Mouse (Mus musculus) duodenum, adult 2 months (tissue): Measurements from ENCODE around the gene Olfr1218. TPM values are rescaled to one million over a fixed set of nuclear protein-coding genes. Genes with fewer than 3 reads are reported as not detected.

Experiments
- polyA plus RNA-seq: library from polyadenylated mRNA; depleted of rRNA; stranded (reverse); fragments of >200 nt; gene quantifications from 2 replicates; pipeline ENCODE4 v1.2.3, GENCODE M21; 2012; ENCODE audit warnings: low replicate concordance; rRNA removed

The Olfr1218 gene
- not detected in 2 replicates for polyA plus RNA-seq

DNA sequence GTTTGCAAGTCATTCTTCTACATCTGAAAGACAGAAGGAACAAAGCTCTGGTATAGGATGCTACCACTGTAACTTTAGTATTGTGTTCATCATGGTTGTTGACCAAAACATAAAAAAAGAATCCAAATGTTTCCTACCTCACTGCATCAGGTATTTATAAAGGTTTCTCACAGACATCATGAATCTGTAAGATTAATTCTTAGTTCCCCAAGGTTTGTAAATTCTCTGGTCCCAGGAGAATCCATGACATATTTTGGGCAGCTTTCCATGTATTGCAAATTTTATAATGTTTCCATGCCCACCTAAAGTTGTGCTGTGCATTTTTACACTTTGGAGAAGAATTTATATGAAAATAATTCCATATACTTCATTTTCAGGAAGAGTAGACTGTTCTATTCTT lies at the start of gene Olfr1218:
Gene Olfr1218 (minus strand): TSS at position 101 of the 400 bp plus-strand sequence.

DNA sequence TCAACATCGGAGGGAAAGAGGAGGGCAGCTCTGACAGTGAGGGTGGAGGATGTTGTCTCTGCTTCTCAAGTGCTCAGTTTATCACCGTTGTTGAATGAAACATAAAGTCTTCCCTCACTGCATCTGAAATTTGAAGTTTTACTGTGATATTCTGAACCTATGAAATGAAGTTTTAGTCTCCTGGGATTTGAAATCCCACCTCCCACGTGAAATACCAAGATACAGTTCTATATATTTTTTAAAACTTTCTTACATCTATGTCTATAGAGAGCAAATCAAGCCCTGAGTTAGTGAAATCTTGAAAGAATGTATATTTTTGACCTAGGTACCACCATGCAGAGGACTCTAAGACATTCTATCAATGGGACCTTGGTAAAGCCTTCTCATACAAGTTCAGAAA lies 45.7 kb upstream of the Olfr1218 start, which contains the start of gene Olfr1220:
Gene Olfr1220 (minus strand): TSS at position 101 of the 400 bp plus-strand sequence.

DNA sequence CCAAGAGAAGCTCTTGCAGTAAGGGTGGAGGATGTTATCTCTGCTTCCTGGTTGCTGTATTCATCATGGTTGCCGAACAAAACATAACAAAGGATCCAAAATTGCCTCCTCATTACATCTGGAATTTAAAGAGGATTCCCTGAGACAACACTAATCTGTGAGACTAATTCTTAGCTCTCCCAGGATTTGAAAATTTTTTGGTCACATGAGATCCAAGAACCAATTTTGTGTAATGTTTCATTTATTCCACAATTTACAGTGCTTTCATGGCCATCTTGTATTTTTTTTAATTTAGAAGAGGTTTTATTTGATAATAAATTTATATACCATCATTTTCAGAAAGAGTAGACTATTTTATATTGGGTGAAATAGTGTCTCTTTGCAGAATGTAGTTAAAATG lies 22.4 kb upstream of the Olfr1218 start, which contains the start of gene Olfr1219:
Gene Olfr1219 (minus strand): TSS at position 101 of the 400 bp plus-strand sequence.

DNA sequence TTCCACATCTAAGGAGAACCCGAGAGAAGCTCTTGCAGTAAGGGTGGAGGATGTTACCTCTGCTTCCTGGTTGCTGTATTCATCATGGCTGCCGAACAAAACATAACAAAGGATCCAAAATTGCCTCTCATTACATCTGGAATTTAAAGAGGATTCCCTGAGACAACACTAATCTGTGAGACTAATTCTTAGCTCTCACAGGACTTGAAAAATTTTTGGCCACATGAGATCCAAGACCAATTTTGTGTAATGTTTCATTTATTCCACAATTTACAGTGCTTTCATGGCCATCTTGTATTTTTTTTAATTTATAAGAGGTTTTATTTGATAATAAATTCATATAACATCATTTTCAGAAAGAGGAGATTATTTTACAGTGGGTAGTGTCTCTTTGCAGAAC lies 29.0 kb downstream of the Olfr1218 start, which contains the start of gene Olfr1217:
Gene Olfr1217 (minus strand): TSS at position 101 of the 400 bp plus-strand sequence.

DNA sequence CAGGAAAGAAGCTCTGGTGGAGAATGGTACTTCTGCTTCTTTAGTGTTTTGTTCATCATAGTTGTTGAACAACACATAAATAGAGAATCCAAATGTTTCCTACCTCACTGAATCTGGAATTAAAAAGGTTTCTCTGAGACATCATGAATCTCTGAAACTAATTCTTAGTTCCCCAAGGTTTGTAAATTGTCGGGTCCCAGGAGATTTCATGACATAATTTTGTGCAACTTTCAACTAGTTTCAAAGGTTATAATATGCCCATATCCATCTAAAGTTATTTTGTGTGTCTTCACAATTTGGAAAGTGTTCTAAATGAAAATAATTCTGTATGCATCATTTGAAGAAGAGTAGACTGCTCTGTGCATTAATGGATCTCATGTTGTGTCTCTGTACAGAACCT lies 42.7 kb downstream of the Olfr1218 start, which contains the start of gene Olfr1216:
Gene Olfr1216 (minus strand): TSS at position 101 of the 400 bp plus-strand sequence.

DNA sequence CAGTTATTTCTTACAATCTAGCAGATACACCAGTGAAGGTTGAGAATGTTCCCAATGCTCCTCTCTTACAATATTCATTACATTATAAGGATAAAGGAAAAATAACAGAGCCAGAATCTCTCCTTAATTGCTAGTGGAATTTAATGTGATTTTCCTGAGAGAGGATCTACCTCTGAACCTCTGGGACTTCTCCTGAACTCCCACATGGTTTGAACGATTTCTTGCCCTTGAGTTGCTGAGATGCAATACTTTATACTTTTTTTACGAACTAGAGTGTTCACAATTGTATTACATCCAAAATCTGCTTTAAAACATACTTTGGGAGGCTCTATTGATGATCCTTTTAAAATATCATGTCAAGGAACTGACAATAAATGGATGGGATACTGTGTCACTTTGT lies 54.1 kb downstream of the Olfr1218 start, which contains the start of gene Olfr1215:
Gene Olfr1215 (minus strand): TSS at position 101 of the 400 bp plus-strand sequence.

Other genes with a start within 250 kb of the Olfr1218 start
- gene Olfr1202, start 246.7 kb downstream of the Olfr1218 start, polyA plus RNA-seq: not detected in 2 replicates
- gene Olfr1205, start 231.4 kb downstream of the Olfr1218 start, polyA plus RNA-seq: not detected in 2 replicates
- not detected in 2 replicates for gene Olfr1204, start 211.9 kb downstream of the Olfr1218 start, polyA plus RNA-seq
- gene Olfr1206, start 198.0 kb downstream of the Olfr1218 start, polyA plus RNA-seq: not detected in 2 replicates
- not detected in 2 replicates for gene Olfr1208, start 158.9 kb downstream of the Olfr1218 start, polyA plus RNA-seq
- gene Olfr1209, start 146.0 kb downstream of the Olfr1218 start, polyA plus RNA-seq: not detected in 2 replicates
- not detected in 2 replicates for gene Olfr1211, start 123.1 kb downstream of the Olfr1218 start, polyA plus RNA-seq
- gene Olfr1212, start 107.2 kb downstream of the Olfr1218 start, polyA plus RNA-seq: not detected in 2 replicates
- gene Gm13762, start 80.9 kb downstream of the Olfr1218 start, polyA plus RNA-seq: not detected in 2 replicates
- gene Olfr1214, start 68.5 kb downstream of the Olfr1218 start, polyA plus RNA-seq: not detected in 2 replicates
- gene Olfr1215, start 54.2 kb downstream of the Olfr1218 start, polyA plus RNA-seq: not detected in 2 replicates
- not detected in 2 replicates for gene Olfr1216, start 42.8 kb downstream of the Olfr1218 start, polyA plus RNA-seq
- gene Olfr1217, start 29.1 kb downstream of the Olfr1218 start, polyA plus RNA-seq: not detected in 2 replicates
- not detected in 2 replicates for gene Olfr1219, start 22.3 kb upstream of the Olfr1218 start, polyA plus RNA-seq
- gene Olfr1220, start 45.6 kb upstream of the Olfr1218 start, polyA plus RNA-seq: not detected in 2 replicates
- not detected in 2 replicates for gene Olfr1221, start 56.1 kb upstream of the Olfr1218 start, polyA plus RNA-seq
- not detected in 2 replicates for gene Olfr1222, start 71.9 kb upstream of the Olfr1218 start, polyA plus RNA-seq
- not detected in 2 replicates for gene Olfr1223, start 90.4 kb upstream of the Olfr1218 start, polyA plus RNA-seq
- not detected in 2 replicates for gene Olfr1224-ps1, start 102.9 kb upstream of the Olfr1218 start, polyA plus RNA-seq
- gene Olfr1225, start 113.5 kb upstream of the Olfr1218 start, polyA plus RNA-seq: not detected in 2 replicates
- gene Olfr1226, start 138.9 kb upstream of the Olfr1218 start, polyA plus RNA-seq: not detected in 2 replicates
- not detected in 2 replicates for gene Olfr1228, start 192.9 kb upstream of the Olfr1218 start, polyA plus RNA-seq
- gene Olfr1229, start 226.8 kb upstream of the Olfr1218 start, polyA plus RNA-seq: not detected in 2 replicates
- gene Olfr1230, start 236.1 kb upstream of the Olfr1218 start, polyA plus RNA-seq: not detected in 2 replicates
- not detected in 2 replicates for gene Olfr1231, start 245.9 kb upstream of the Olfr1218 start, polyA plus RNA-seq